Mouse (Mus musculus) bone marrow macrophage, adult 2 months (primary cell): ENCODE data around the gene Zmynd12.

ENCODE experiments used
- CTCF ChIP-seq: IDR thresholded peaks from 2 replicates; pipeline ENCODE4 v1.5.1; 2012; ENCODE audit warnings: low read depth, mild to moderate bottlenecking, low read length, moderate library complexity
- POLR2A ChIP-seq: IDR thresholded peaks from 2 replicates; pipeline ENCODE4 v1.6.1; 2012; ENCODE audit warnings: mild to moderate bottlenecking, low read depth, low read length, borderline replicate concordance

GRCm38 (mm10) chr4:119422294-119422964 is at the start of gene Zmynd12, which contains the start of gene Ppcs:
- TF ChIP-seq CTCF (no peak), POLR2A (no peak)
